Mouse (Mus musculus): Measurements from ENCODE around the gene Tmem219.

Gene Tmem219

GRCm38 (mm10) chr7:126941801-126942200 lies 19.1 kb upstream of the Tmem219 start:
- no peak for TF ChIP-seq GATA4 (IDR thresholded peaks at IDR 0.05; ENCODE audit: insufficient replicate concordance, low read length)

GRCm38 (mm10) chr7:126941171-126941570 lies 18.5 kb upstream of the Tmem219 start:
- TF ChIP-seq GATA4 (IDR thresholded peaks at IDR 0.05; ENCODE audit: insufficient replicate concordance, low read length), result no peak

DNA sequence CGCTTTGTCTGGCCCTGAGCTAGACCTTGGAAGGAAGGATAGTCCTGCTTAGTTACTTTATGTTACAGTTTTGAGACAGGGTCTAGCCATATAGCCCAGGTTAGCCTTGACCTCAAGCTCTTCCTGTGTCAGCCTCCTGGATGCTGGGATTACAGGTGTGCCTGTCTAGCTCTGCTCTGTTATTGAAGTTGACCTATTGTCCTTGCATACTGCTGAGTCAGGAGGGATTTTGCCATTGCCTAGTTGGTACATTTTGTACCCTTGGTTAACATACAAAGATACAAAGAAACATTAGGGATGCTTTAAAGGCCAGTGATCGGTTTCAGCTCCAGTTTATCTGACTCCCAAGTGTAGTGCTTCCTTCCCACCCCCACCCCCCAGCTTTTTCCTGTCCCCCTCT lies 9.9 kb upstream of the Tmem219 start:
- no peak for TF ChIP-seq GATA4 (IDR thresholded peaks at IDR 0.05; ENCODE audit: insufficient replicate concordance, low read length)

- TF ChIP-seq GATA4 (IDR thresholded peaks at IDR 0.05; ENCODE audit: insufficient replicate concordance, low read length), result no peak
These were observed 6.3 kb upstream of the Tmem219 start for GRCm38 (mm10) chr7:126929046-126929445.

- no peak for TF ChIP-seq GATA4 (IDR thresholded peaks at IDR 0.05; ENCODE audit: insufficient replicate concordance, low read length)
These were observed 5.8 kb upstream of the Tmem219 start, which contains the start of gene Kctd13 for GRCm38 (mm10) chr7:126928384-126929037. TSS of gene Kctd13 (plus strand) at chr7:126928879.

DNA sequence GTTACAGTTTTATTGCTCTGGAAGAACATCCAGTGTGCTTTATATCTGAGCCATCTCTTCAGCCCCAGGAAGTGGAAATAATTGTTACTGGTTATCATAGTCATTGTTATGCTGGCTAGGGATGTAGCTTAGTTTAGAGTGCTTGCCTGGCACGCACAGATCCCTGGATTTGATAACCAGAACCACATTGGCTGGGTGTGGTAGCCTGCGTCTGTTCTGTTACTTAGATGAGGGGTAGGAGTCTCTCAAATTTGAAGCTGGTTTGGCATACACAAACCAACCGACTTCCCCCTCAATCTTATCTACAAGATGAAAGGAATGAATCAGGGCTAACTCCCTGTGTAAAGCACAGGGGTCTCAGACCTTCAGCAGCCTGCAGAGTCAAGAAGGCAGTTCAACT lies 3.6 kb upstream of the Tmem219 start:
- TF ChIP-seq GATA4 (IDR thresholded peaks at IDR 0.05; ENCODE audit: insufficient replicate concordance, low read length), result no peak

- no peak; the same call in 1 of the 2 replicates for TF ChIP-seq GATA4 (IDR thresholded peaks at IDR 0.05; ENCODE audit: insufficient replicate concordance, low read length)
These were observed 1.3 kb upstream of the Tmem219 start for GRCm38 (mm10) chr7:126923999-126924398.

GRCm38 (mm10) chr7:126921563-126921962 lies 1.2 kb downstream of the Tmem219 start:
- TF ChIP-seq GATA4 (IDR thresholded peaks at IDR 0.05; ENCODE audit: insufficient replicate concordance, low read length), result peak; percentile 34; the same call in 1 of the 2 replicates

DNA sequence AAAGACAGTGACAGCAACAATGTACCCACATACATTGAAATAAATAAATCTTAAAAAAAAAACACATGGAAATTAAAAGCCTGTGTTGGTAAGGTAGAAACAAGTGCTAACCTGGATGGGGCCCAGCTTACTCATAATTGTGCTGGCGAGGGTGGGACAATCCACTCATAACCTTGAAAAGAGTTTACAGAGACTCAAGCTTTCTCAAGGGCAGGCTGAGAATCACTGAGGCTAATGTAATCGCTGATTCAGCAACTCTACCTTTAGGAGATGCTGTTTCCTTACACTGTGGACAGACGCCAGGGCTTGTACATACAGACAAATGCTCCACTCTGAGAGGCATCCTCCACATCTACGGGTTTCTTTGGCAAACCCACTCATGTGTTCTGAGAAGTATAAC lies 2.7 kb downstream of the Tmem219 start:
- TF ChIP-seq GATA4 (IDR thresholded peaks at IDR 0.05; ENCODE audit: insufficient replicate concordance, low read length), result no peak

GRCm38 (mm10) chr7:126914844-126915243 lies 7.9 kb downstream of the Tmem219 start:
- no peak for TF ChIP-seq GATA4 (IDR thresholded peaks at IDR 0.05; ENCODE audit: insufficient replicate concordance, low read length)

GRCm38 (mm10) chr7:126905590-126905989 lies 17.1 kb downstream of the Tmem219 start:
- TF ChIP-seq GATA4 (IDR thresholded peaks at IDR 0.05; ENCODE audit: insufficient replicate concordance, low read length), result no peak

GRCm38 (mm10) chr7:126898102-126898990 lies 24.4 kb downstream of the Tmem219 start:
- no peak for TF ChIP-seq GATA4 (IDR thresholded peaks at IDR 0.05; ENCODE audit: insufficient replicate concordance, low read length)

DNA sequence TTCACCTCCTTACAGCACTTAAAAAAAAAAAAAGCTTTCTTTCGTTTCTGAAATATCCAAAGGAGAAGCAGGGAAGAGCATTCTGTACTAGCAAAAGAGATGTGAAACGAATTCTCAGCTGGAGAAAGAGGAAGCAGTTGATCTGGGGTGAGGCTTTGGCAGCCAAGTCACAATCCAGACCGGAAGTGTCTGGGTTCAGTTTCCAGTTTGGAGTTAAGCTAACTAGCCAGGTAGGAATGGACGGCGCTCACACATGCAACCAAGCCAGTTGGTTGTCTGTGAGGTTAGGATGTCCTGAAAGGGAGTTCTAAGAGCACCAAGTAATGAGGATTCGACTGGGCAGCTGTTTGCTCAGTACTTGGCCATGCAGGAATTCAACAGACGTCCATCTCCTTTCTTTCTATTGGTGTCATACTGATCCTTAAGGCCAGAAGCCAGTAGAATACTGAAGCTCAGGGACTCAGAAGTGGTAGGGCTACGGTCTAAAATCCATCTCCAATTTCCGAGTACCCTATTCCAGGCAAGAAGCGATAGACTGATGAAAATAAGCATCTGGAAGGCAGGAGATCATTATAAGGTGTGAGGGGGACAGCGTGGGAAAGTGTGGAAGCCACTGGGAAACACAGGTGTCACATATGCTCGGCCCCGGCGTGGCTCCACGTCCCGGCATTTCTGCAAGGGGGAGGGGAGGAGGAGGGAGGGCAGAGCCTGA lies 25.2 kb downstream of the Tmem219 start:
- TF ChIP-seq GATA4 (IDR thresholded peaks at IDR 0.05; ENCODE audit: insufficient replicate concordance, low read length), result no peak

DNA sequence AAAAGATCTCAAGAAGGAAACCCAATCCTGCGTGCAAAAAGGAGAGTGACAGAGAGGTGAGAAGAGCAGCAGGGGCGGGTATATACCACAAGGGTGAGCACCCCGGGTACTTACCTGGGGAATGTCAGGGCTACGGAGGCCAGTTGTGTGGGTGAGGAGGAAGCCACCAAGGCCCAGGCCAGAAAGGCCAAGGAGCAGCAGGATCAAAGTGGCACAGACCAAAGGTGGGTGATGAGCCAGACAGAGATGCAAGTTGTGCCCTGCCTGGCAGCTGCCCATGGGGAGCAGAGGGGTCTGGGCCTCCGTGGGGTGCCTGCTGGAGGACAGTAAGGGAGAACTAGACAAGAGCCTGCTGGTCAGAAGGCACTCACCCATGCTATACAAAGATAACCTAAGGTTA lies 25.8 kb downstream of the Tmem219 start:
- TF ChIP-seq GATA4 (IDR thresholded peaks at IDR 0.05; ENCODE audit: insufficient replicate concordance, low read length), result no peak

GRCm38 (mm10) chr7:126888852-126889251 lies 33.9 kb downstream of the Tmem219 start:
- no peak; the same call in 1 of the 2 replicates for TF ChIP-seq GATA4 (IDR thresholded peaks at IDR 0.05; ENCODE audit: insufficient replicate concordance, low read length)
